Mouse (Mus musculus) ES-E14 (cell line): ENCODE measurements at regions not wholly inside any gene's neighbourhood (a gene's known extent, or its start where the extent isn't known, plus 50 kb on each side); places are given as distances from the start of the nearest gene placed in this dataset.

Source experiments
- CHD2 ChIP-seq: IDR thresholded peaks from 2 replicates; pipeline ENCODE4 v1.6.1; 2014; ENCODE audit warnings: mild to moderate bottlenecking, low read depth, low read length, inconsistent platforms
- HCFC1 ChIP-seq: IDR thresholded peaks from 2 replicates; pipeline ENCODE4 v1.6.1; 2012; ENCODE audit warnings: low read length, inconsistent platforms, borderline replicate concordance; ENCODE audit not compliant: insufficient read depth
- MAFK ChIP-seq: IDR thresholded peaks from 2 replicates; pipeline ENCODE4 v1.6.1; 2014; ENCODE audit warnings: mild to moderate bottlenecking, low read depth, low read length, inconsistent platforms; ENCODE audit not compliant: insufficient read depth
- ZC3H11A ChIP-seq: IDR thresholded peaks from 2 replicates; pipeline ENCODE4 v1.6.1; 2012; ENCODE audit warnings: low read depth, mild to moderate bottlenecking, inconsistent platforms, low read length, borderline replicate concordance
- ZNF384 ChIP-seq: IDR thresholded peaks from 2 replicates; pipeline ENCODE4 v1.6.1; 2012; ENCODE audit warnings: low read depth, low read length, inconsistent platforms

- no peak for TF ChIP-seq MAFK
- TF ChIP-seq ZC3H11A = no peak
- no peak for TF ChIP-seq CHD2
- TF ChIP-seq ZNF384 = no peak
- TF ChIP-seq HCFC1 = no peak
Measured at GRCm38 (mm10) chr10:44646615-44647014, 118.3 kb upstream of the Prdm1 start.
